Mouse (Mus musculus): ENCODE results near the gene Ace. TPM values are rescaled to one million over a fixed set of nuclear protein-coding genes. Genes with fewer than 3 reads are reported as not detected.

Gene Ace
- total RNA-seq, 1 experiment = 1.4 TPM

DNA sequence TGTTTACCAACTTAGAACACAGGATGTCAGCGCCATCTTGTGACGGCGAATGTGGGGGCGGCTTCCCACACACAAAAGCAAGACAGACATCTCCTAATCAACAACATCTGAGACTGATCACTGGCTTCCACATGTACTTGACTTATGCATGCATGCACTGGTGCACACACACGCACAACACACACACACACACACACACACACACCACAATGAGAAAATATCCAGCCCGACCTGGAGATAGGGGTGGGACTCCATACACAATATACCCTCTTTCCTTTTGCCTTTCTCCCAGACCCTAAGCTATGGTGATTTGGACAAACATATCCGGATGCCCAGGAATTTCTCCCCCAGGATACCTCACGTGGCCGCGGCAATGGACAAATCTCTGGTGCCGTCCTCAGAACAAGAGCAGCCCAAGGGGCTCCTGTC lies 65.8 kb downstream of the Ace start:
- DNase-seq (ENCODE audit: low read depth, low spot score) = no peak
- no peaks in the 10 kb centered on the region; the same call in 1 of the 2 replicates for H3K36me3 ChIP-seq (ENCODE audit: control insufficient read depth, insufficient read depth, low read length, poor library complexity, severe bottlenecking)
- no peak overlapping the region for H3K9ac ChIP-seq (ENCODE audit: insufficient read depth, low read depth, low read length, poor library complexity, severe bottlenecking)
- in situ Hi-C loops (cut with MboI; ENCODE audit: low sequenced_read_pairs in 2 of 2, unreplicated experiment in 2 of 2) = no loop called here
- no peaks in the 10 kb centered on the region for H3K9me3 ChIP-seq (ENCODE audit: control insufficient read depth, insufficient read depth, low read depth, low read length)
- no peak for TF ChIP-seq CHD2 (IDR thresholded peaks at IDR 0.05; ENCODE audit: low read depth, low read length)
- no peak for TF ChIP-seq ZNF384 (IDR thresholded peaks at IDR 0.05; ENCODE audit: low read depth, low read length)
- TF ChIP-seq MAFK (IDR thresholded peaks at IDR 0.05; ENCODE audit: insufficient read depth, low read depth, low read length) = no peak
- peaks cover 0 to 2% of the 10 kb centered on the region in 2 experiments; a peak in 2 of 4 replicates for H3K4me1 ChIP-seq (ENCODE audit: control insufficient read depth in 2 of 2, insufficient read depth in 2 of 2, low read length in 2 of 2, poor library complexity in 1 of 2)
- H3K27ac ChIP-seq (ENCODE audit: insufficient read depth, low read depth, low read length, poor library complexity, severe bottlenecking) = no peak overlapping the region
- H3K4me3 ChIP-seq (ENCODE audit: insufficient read depth in 1 of 2, low read depth in 1 of 2, low read length in 2 of 2, poor library complexity in 1 of 2, severe bottlenecking in 1 of 2) = no peak overlapping the region

DNA sequence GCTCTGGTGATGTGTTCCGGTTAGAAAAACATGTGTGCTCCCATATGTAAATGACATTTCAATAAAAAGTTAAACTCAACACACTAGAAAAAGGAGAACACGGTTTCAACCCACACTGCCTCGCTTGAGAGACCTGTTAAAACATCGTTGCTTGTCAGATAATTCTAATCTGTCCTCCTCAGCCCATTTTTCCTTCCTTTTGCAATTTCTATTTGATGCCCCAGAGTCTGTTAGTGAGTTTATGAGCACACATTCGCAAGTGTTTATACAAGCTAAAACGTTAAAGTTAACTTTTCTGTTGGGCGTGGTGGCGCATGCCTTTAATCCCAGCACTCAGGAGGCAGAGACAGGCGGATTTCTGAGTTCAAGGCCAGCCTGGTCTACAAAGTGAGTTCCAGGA lies 67.2 kb downstream of the Ace start:
- no peak for DNase-seq (ENCODE audit: low read depth, low spot score)
- H3K27ac ChIP-seq (ENCODE audit: insufficient read depth, low read depth, low read length, poor library complexity, severe bottlenecking) = no peak overlapping the region
- in situ Hi-C loops (cut with MboI; ENCODE audit: low sequenced_read_pairs in 2 of 2, unreplicated experiment in 2 of 2) = no loop called here
- H3K4me3 ChIP-seq (ENCODE audit: insufficient read depth in 1 of 2, low read depth in 1 of 2, low read length in 2 of 2, poor library complexity in 1 of 2, severe bottlenecking in 1 of 2) = no peak overlapping the region
- no peaks in the 10 kb centered on the region for H3K9me3 ChIP-seq (ENCODE audit: control insufficient read depth, insufficient read depth, low read depth, low read length)
- TF ChIP-seq CHD2 (IDR thresholded peaks at IDR 0.05; ENCODE audit: low read depth, low read length) (no peak), MAFK (IDR thresholded peaks at IDR 0.05; ENCODE audit: insufficient read depth, low read depth, low read length) (no peak), ZNF384 (IDR thresholded peaks at IDR 0.05; ENCODE audit: low read depth, low read length) (no peak), ZC3H11A (IDR thresholded peaks at IDR 0.05; ENCODE audit: borderline replicate concordance, low read depth, low read length) (no peak), HCFC1 (IDR thresholded peaks at IDR 0.05; ENCODE audit: borderline replicate concordance, insufficient read depth, low read length) (no peak)
- no peaks in the 10 kb centered on the region; the same call in 1 of the 2 replicates for H3K36me3 ChIP-seq (ENCODE audit: control insufficient read depth, insufficient read depth, low read length, poor library complexity, severe bottlenecking)
- H3K4me1 ChIP-seq (ENCODE audit: control insufficient read depth in 2 of 2, insufficient read depth in 2 of 2, low read length in 2 of 2, poor library complexity in 1 of 2) = peaks cover 0 to 2% of the 10 kb centered on the region in 2 experiments; a peak in 2 of 4 replicates
- H3K9ac ChIP-seq (ENCODE audit: insufficient read depth, low read depth, low read length, poor library complexity, severe bottlenecking) = no peak overlapping the region

DNA sequence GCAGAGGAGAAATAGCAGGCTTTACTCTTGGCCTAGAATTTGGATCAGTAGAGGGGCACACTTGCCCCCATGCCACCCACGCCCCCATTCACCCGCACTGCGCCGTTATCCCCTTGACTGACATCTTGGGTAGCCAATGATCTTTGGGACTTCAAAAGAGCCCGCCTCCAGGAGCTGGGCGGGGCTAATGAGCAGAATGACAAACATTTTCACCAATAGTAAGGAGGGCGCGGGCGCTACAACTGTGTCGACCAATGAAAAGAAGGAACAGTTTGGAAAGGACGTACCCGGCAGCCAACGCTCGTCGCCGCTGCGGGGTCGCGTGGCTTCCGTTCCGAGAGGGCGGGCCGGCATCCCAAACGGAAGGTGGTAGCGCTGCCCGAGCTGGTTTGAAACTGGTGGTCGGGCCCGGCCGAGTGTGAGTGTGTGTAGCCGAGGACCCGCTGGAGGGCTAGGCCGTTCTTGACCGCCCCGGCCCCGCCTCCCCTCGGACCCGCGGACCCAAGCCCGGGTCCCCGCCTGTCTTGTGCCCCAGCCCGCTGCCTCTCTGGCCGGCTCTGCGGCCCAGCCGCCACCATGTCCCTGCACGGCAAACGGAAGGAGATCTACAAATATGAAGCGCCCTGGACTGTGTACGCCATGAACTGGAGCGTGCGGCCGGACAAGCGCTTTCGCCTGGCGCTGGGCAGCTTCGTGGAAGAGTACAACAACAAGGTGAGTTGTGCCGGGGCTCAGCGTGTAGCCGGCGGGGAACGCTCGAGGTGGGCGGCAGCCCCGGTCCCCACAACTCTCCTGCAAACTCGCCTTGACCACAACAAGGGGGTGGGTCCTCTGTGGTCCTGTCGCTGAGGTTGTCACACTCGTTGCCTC lies 69.0 kb downstream of the Ace start, which contains the start of gene Dcaf7:
Dcaf7 (plus strand) TSS at position 325 of the 870 bp plus-strand sequence.
- peak within 1 kb of the TSS; percentile 89 for H3K9ac ChIP-seq (ENCODE audit: insufficient read depth, low read depth, low read length, poor library complexity, severe bottlenecking)
- peaks cover 0 to 2% of the 10 kb centered on the region in 2 experiments; a peak in 2 of 4 replicates for H3K4me1 ChIP-seq (ENCODE audit: control insufficient read depth in 2 of 2, insufficient read depth in 2 of 2, low read length in 2 of 2, poor library complexity in 1 of 2)
- H3K4me3 ChIP-seq (ENCODE audit: insufficient read depth in 1 of 2, low read depth in 1 of 2, low read length in 2 of 2, poor library complexity in 1 of 2, severe bottlenecking in 1 of 2) = peak within 1 kb of the TSS; percentile 88 to 93
- TF ChIP-seq ZC3H11A (IDR thresholded peaks at IDR 0.05; ENCODE audit: borderline replicate concordance, low read depth, low read length) = no peak
- TF ChIP-seq CHD2 (IDR thresholded peaks at IDR 0.05; ENCODE audit: low read depth, low read length) = peak; percentile 92
- no peak for TF ChIP-seq HCFC1 (IDR thresholded peaks at IDR 0.05; ENCODE audit: borderline replicate concordance, insufficient read depth, low read length)
- TF ChIP-seq ZNF384 (IDR thresholded peaks at IDR 0.05; ENCODE audit: low read depth, low read length) = no peak
- TF ChIP-seq MAFK (IDR thresholded peaks at IDR 0.05; ENCODE audit: insufficient read depth, low read depth, low read length) = no peak
- H3K36me3 ChIP-seq (ENCODE audit: control insufficient read depth, insufficient read depth, low read length, poor library complexity, severe bottlenecking) = no peaks in the 10 kb centered on the region; the same call in 1 of the 2 replicates
- DNase-seq (ENCODE audit: low read depth, low spot score) = peak; percentile 97
- in situ Hi-C loops (cut with MboI; ENCODE audit: low sequenced_read_pairs in 2 of 2, unreplicated experiment in 2 of 2) = no loop called here
- no peaks in the 10 kb centered on the region for H3K9me3 ChIP-seq (ENCODE audit: control insufficient read depth, insufficient read depth, low read depth, low read length)
- H3K27ac ChIP-seq (ENCODE audit: insufficient read depth, low read depth, low read length, poor library complexity, severe bottlenecking) = no peak within 1 kb of the TSS

DNA sequence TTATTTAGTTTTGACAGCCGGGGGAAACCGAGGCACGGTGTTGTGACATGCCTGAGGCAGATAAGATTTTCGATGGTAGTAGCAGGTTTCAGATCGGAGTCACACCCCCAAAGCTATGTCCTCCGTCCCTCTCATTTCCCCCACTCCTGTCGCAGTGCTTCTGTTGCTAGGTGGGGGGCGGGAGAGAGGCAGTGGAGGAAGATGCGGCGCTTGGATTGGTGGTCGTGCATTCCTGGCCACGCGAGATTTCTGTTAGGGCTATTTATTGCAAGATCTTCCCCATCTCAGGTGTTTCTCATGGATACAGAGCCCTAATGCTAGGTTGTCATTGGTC lies 69.6 kb downstream of the Ace start:
- H3K27ac ChIP-seq (ENCODE audit: insufficient read depth, low read depth, low read length, poor library complexity, severe bottlenecking) = no peak overlapping the region
- peak; percentile 75 for DNase-seq (ENCODE audit: low read depth, low spot score)
- H3K9me3 ChIP-seq (ENCODE audit: control insufficient read depth, insufficient read depth, low read depth, low read length) = no peaks in the 10 kb centered on the region
- peak overlapping the region; percentile 88 to 93 for H3K4me3 ChIP-seq (ENCODE audit: insufficient read depth in 1 of 2, low read depth in 1 of 2, low read length in 2 of 2, poor library complexity in 1 of 2, severe bottlenecking in 1 of 2)
- in situ Hi-C loops (cut with MboI; ENCODE audit: low sequenced_read_pairs in 2 of 2, unreplicated experiment in 2 of 2) = no loop called here
- H3K4me1 ChIP-seq (ENCODE audit: control insufficient read depth in 2 of 2, insufficient read depth in 2 of 2, low read length in 2 of 2, poor library complexity in 1 of 2) = peaks cover 0 to 2% of the 10 kb centered on the region in 2 experiments; a peak in 2 of 4 replicates
- H3K9ac ChIP-seq (ENCODE audit: insufficient read depth, low read depth, low read length, poor library complexity, severe bottlenecking) = peak overlapping the region; percentile 89
- no peaks in the 10 kb centered on the region; the same call in 1 of the 2 replicates for H3K36me3 ChIP-seq (ENCODE audit: control insufficient read depth, insufficient read depth, low read length, poor library complexity, severe bottlenecking)
- TF ChIP-seq CHD2 (IDR thresholded peaks at IDR 0.05; ENCODE audit: low read depth, low read length) (peak; percentile 92), ZC3H11A (IDR thresholded peaks at IDR 0.05; ENCODE audit: borderline replicate concordance, low read depth, low read length) (no peak), MAFK (IDR thresholded peaks at IDR 0.05; ENCODE audit: insufficient read depth, low read depth, low read length) (no peak), ZNF384 (IDR thresholded peaks at IDR 0.05; ENCODE audit: low read depth, low read length) (no peak)

Other genes with a start within 250 kb of the Ace start
- 14.7 and 28.6 TPM in 2 replicates for gene Cyb561, start 14.6 kb upstream of the Ace start, total RNA-seq (2012; rRNA removed)
- gene Ace3, start 26.7 kb downstream of the Ace start, total RNA-seq (2012; rRNA removed) = not detected in 2 replicates
- gene Kcnh6, start 40.2 kb downstream of the Ace start, total RNA-seq (2012; rRNA removed) = 1.5 and 1.6 TPM in 2 replicates
- gene Dcaf7, start 68.9 kb downstream of the Ace start, total RNA-seq (2012; rRNA removed) = 23.0 and 30.3 TPM in 2 replicates
- 12.6 and 17.4 TPM in 2 replicates for gene Taco1, start 98.1 kb downstream of the Ace start, total RNA-seq (2012; rRNA removed)
- 38.2 and 43.7 TPM in 2 replicates for gene Map3k3, start 116.7 kb downstream of the Ace start, total RNA-seq (2012; rRNA removed)
- not detected in 2 replicates for gene Gm10840, start 192.9 kb downstream of the Ace start, total RNA-seq (2012; rRNA removed)
- gene Limd2, start 192.9 kb downstream of the Ace start, total RNA-seq (2012; rRNA removed) = 20.3 and 30.9 TPM in 2 replicates
- 14.5 and 24.0 TPM in 2 replicates for gene Strada, start 234.2 kb downstream of the Ace start, total RNA-seq (2012; rRNA removed)
- 82.3 and 91.2 TPM in 2 replicates for gene Ccdc47, start 248.4 kb downstream of the Ace start, total RNA-seq (2012; rRNA removed)
- gene Ddx42, start 249.0 kb downstream of the Ace start, total RNA-seq (2012; rRNA removed) = 48.2 and 64.3 TPM in 2 replicates